Mouse (Mus musculus): ENCODE data around the gene Gm47996.
"Not testable (repeated sequence)": the region's sequence is repeated elsewhere in the genome, so short reads cannot be mapped to it uniquely, and the experiment has no call there.

DNA sequence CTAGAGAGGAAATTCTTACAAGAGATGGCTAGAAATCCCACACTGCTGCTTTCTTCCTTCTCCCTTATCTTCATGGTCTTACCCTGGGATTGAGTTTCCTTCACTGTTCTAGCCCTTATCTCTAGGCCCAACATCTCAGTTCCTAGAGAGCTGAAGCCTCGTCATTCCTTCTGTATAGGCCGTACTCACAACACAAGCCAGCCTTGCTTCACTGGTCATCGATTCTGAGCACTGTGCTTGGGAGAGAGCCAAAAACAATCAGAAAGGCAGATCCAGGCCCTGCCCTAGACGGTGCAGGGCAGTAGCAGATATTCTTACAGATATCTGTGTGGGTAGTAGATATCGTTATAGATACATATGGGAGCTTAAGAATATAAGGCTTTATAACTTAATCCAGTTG lies 7.2 kb upstream of the Gm47996 start:
- not testable (repeated sequence) for TF ChIP-seq CTCF, EP300 (IDR thresholded peaks at IDR 0.05)

Data from lung, postnatal 0 days (tissue).